Mouse (Mus musculus) forebrain, embryonic 15.5 days (tissue): Measurements from ENCODE around the gene Tmem120b. TPM values are rescaled to one million over a fixed set of nuclear protein-coding genes. Genes with fewer than 3 reads are reported as not detected.

Experiments
- ATAC-seq: fragments of 200-750 bp; cut with Nextera tagmentation; replicated peaks from 2 replicates; pipeline ENCODE4 v1.8.0; 2017; ENCODE audit warnings: mild to moderate bottlenecking, moderate TSS enrichment, moderate library complexity
- H3K27ac ChIP-seq: fragments of 300-500 bp; sonication (generic); replicated peaks from 2 replicates; pipeline ENCODE4 v1.5.1; 2015; ENCODE audit warnings: mild to moderate bottlenecking, inconsistent platforms
- H3K27me3 ChIP-seq: fragments of 300-500 bp; sonication (generic); 2 replicates; pipeline ENCODE4 v1.6.1; 2015; ENCODE audit warnings: inconsistent platforms
- H3K36me3 ChIP-seq: fragments of 300-500 bp; sonication (generic); 2 replicates; pipeline ENCODE4 v1.6.1; 2015; ENCODE audit warnings: mild to moderate bottlenecking, inconsistent platforms
- H3K4me1 ChIP-seq: fragments of 300-500 bp; sonication (generic); 2 replicates; pipeline ENCODE4 v1.6.1; 2015; ENCODE audit warnings: inconsistent platforms
- H3K4me2 ChIP-seq: fragments of 300-500 bp; sonication (generic); replicated peaks from 2 replicates; pipeline ENCODE4 v1.6.1; 2015; ENCODE audit warnings: mild to moderate bottlenecking, inconsistent platforms
- H3K4me3 ChIP-seq: fragments of 300-500 bp; sonication (generic); 2 replicates; pipeline ENCODE4 v1.5.1; 2015; ENCODE audit warnings: mild to moderate bottlenecking, inconsistent platforms
- H3K9ac ChIP-seq: fragments of 300-500 bp; sonication (generic); replicated peaks from 2 replicates; pipeline ENCODE4 v1.6.1; 2015; ENCODE audit warnings: mild to moderate bottlenecking, inconsistent platforms
- H3K9me3 ChIP-seq: fragments of 300-500 bp; sonication (generic); 2 replicates; pipeline ENCODE4 v1.6.1; 2016; ENCODE audit warnings: inconsistent platforms
- WGBS: fragments of 180-500 bp; shearing (Covaris S2); methylation state at CpG from one replicate; pipeline ENCODE4 v1.1.7; 2015; ENCODE audit warnings: mixed read lengths; 5-methylcytosine and 5-hydroxymethylcytosine counted together
- polyA plus RNA-seq: library from polyadenylated mRNA; unstranded; fragments of >200 nt; fragmentation: Nextera tagmentation; extraction: Ambion mirVana; gene quantifications from 2 replicates; pipeline ENCODE4 v1.2.1, GENCODE M21; 2015

Gene Tmem120b
- polyA plus RNA-seq, 1 experiment from 2014 or later: 16.0 TPM

DNA sequence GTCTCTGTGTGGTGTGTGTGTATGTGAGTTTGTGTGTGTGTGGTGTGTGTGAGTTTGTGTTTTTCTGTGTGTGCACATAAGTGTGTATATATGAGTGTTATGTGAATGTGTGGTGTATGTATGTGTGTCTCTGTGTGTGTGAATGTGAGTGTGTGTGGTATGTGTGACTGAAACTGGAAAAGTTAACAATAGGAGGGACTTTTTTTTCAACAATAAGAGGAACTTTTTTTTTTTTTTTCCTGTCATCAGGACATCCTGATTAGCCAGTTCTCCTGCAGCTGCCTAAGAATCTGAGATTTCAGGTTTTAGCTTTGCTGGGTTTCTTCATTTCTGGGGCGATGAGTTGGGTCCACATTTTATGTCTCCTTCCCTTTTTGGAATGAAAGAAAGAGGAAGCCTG lies 11.4 kb downstream of the Tmem120b start:
- 78% methylated on average over 1 of the region's 1 CpGs for WGBS
- Histone ChIP-seq H3K9ac (no peak overlapping the region), H3K36me3 (no peaks in the 10 kb centered on the region)

GRCm38 (mm10) chr5:123080041-123080440 lies 11.8 kb downstream of the Tmem120b start:
- 84% methylated on average over 8 of the region's 8 CpGs for WGBS

More for the DNA sequence above, 11.4 kb downstream of the Tmem120b start:
- H3K27me3 ChIP-seq: no peaks in the 10 kb centered on the region
- H3K4me3 ChIP-seq: no peak overlapping the region
- H3K9me3 ChIP-seq: no peaks in the 10 kb centered on the region
- H3K4me2 ChIP-seq: no peak overlapping the region
- no peak for ATAC-seq
- H3K27ac ChIP-seq: no peak overlapping the region
- peaks cover 25% of the 10 kb centered on the region for H3K4me1 ChIP-seq

DNA sequence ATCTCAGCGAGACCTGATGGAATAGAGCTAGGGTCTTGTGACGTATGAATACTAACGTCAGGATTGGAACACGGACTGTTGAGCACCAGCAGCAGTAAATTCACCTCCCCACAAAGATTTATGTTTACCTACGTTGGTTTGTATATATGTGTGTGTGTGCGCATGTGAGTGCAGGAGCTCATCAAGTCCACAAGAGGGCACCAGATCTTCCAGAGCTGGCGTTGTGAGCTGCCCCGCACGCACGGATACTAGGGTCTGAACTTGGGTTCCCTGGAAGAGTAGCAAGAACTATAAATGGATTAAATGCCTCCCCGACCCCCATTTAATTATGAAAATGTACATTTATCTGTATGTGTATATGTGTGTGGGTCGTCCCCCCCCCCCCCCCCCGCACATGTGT lies 12.3 kb downstream of the Tmem120b start:
- Histone ChIP-seq H3K27me3 (no peaks in the 10 kb centered on the region), H3K9ac (no peak overlapping the region), H3K4me1 (peaks cover 21% of the 10 kb centered on the region), H3K36me3 (no peaks in the 10 kb centered on the region), H3K9me3 (no peaks in the 10 kb centered on the region), H3K27ac (no peak overlapping the region), H3K4me3 (no peak overlapping the region), H3K4me2 (no peak overlapping the region)
- 96% methylated on average over 13 of the region's 13 CpGs for WGBS
- no peak for ATAC-seq

More at GRCm38 (mm10) chr5:123080041-123080440, 11.8 kb downstream of the Tmem120b start:
- Histone ChIP-seq H3K27me3 (no peaks in the 10 kb centered on the region), H3K9me3 (no peaks in the 10 kb centered on the region), H3K9ac (no peak overlapping the region), H3K36me3 (no peaks in the 10 kb centered on the region), H3K27ac (no peak overlapping the region), H3K4me1 (peaks cover 25% of the 10 kb centered on the region), H3K4me2 (no peak overlapping the region), H3K4me3 (no peak overlapping the region)
- ATAC-seq: no peak

- WGBS: 77% methylated on average over 13 of the region's 13 CpGs
- H3K4me3 ChIP-seq: no peak overlapping the region
- H3K36me3 ChIP-seq: no peaks in the 10 kb centered on the region
- H3K9ac ChIP-seq: no peak overlapping the region
- H3K9me3 ChIP-seq: no peaks in the 10 kb centered on the region
- H3K27me3 ChIP-seq: no peaks in the 10 kb centered on the region
- no peak overlapping the region for H3K27ac ChIP-seq
- no peak overlapping the region for H3K4me2 ChIP-seq
- ATAC-seq: no peak
- no peaks in the 10 kb centered on the region for H3K4me1 ChIP-seq
These were observed 15.3 kb downstream of the Tmem120b start for GRCm38 (mm10) chr5:123083340-123084050.

GRCm38 (mm10) chr5:123086501-123086900 lies 18.3 kb downstream of the Tmem120b start:
- ATAC-seq: no peak
- Histone ChIP-seq H3K4me1 (no peaks in the 10 kb centered on the region), H3K4me3 (no peak overlapping the region), H3K27me3 (no peaks in the 10 kb centered on the region), H3K9ac (no peak overlapping the region), H3K27ac (no peak overlapping the region), H3K9me3 (no peaks in the 10 kb centered on the region), H3K36me3 (no peaks in the 10 kb centered on the region), H3K4me2 (no peak overlapping the region)
- 88% methylated on average over 2 of the region's 2 CpGs for WGBS

- H3K4me2 ChIP-seq: no peak overlapping the region
- H3K4me1 ChIP-seq: no peaks in the 10 kb centered on the region
- H3K9me3 ChIP-seq: no peaks in the 10 kb centered on the region
- H3K36me3 ChIP-seq: no peaks in the 10 kb centered on the region
- H3K4me3 ChIP-seq: no peak overlapping the region
- 89% methylated on average over 4 of the region's 4 CpGs for WGBS
- no peak overlapping the region for H3K27ac ChIP-seq
- H3K9ac ChIP-seq: no peak overlapping the region
- no peak for ATAC-seq
- no peaks in the 10 kb centered on the region for H3K27me3 ChIP-seq
These were observed 20.6 kb downstream of the Tmem120b start for GRCm38 (mm10) chr5:123088784-123089183.

GRCm38 (mm10) chr5:123090560-123091306 lies 22.5 kb downstream of the Tmem120b start:
- H3K4me2 ChIP-seq: no peak overlapping the region
- H3K27me3 ChIP-seq: no peaks in the 10 kb centered on the region
- H3K4me3 ChIP-seq: no peak overlapping the region
- H3K36me3 ChIP-seq: no peaks in the 10 kb centered on the region
- H3K4me1 ChIP-seq: no peaks in the 10 kb centered on the region
- H3K27ac ChIP-seq: no peak overlapping the region
- whole genome bisulfite sequencing: 86% methylated on average over 10 of the region's 10 CpGs
- H3K9me3 ChIP-seq: no peaks in the 10 kb centered on the region
- H3K9ac ChIP-seq: no peak overlapping the region
- no peak for ATAC-seq

DNA sequence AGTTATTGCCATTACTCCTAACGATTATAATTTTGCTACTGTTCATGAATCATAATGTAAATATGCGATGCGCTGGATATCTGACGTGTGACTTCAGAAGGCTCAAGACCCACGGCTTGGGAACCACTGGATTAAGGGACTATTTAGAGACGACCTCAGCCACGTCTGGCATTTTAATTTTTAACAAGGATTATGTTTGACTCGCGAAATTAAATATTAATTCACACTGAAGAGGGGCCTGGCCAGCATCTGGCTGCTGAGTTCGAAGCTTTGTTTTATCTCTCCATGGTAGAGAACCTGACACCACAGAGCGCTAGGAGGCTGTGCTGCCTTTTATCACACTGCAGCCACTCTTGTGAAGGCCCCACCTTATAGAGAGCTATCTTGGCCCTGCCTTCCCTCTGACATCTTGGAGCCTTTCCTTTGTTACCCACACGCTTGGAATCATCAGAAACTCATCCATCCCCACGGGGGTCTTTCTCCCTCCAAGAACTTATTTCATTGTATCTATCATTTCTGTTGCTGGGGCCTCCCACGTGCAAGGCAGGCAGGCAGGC lies 24.9 kb downstream of the Tmem120b start:
- no peak overlapping the region for H3K4me2 ChIP-seq
- no peak overlapping the region for H3K9ac ChIP-seq
- H3K4me3 ChIP-seq: no peak overlapping the region
- H3K9me3 ChIP-seq: no peaks in the 10 kb centered on the region
- no peaks in the 10 kb centered on the region for H3K27me3 ChIP-seq
- H3K27ac ChIP-seq: no peak overlapping the region
- ATAC-seq: no peak
- H3K36me3 ChIP-seq: no peaks in the 10 kb centered on the region
- no peaks in the 10 kb centered on the region for H3K4me1 ChIP-seq
- WGBS: 85% methylated on average over 14 of the region's 14 CpGs

DNA sequence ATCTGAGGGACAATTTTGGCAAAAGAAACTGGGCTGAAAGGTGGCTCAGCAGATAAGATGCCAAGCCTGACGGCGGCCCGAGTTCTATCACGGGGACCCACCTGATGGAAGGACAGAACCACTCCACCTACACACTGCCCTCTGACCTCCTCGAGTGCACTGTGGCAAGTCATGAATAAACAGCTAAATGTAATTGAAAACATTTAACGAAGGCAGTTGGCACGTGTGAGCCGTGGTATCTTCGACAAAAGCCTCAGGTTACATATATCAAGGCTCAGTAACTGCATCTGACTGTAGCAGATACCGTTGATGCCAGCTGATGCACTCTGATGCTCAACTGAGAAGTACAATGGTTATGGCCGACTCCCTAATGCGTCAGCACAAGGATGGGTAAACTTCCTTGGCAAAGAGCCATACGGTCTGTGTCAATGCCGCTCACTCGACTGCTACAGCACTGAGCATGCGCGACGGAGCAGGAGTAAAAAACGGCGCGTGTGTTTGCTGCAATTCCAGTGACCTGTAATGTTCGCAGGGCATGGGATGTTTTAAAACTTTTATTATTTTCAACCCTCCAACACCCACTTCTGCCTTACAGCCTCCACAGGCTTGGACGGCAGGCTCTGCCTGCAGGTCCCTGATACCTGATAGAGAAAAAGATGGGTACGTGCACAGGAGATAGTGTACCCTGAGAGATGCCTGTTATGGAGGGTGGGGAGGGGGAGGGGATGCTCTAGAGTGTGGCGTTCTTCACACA lies 26.2 kb downstream of the Tmem120b start:
- WGBS: 69% methylated on average over 25 of the region's 25 CpGs
- H3K4me1 ChIP-seq: no peaks in the 10 kb centered on the region
- H3K9ac ChIP-seq: no peak overlapping the region
- H3K9me3 ChIP-seq: no peaks in the 10 kb centered on the region
- ATAC-seq: no peak
- H3K27ac ChIP-seq: no peak overlapping the region
- H3K36me3 ChIP-seq: no peaks in the 10 kb centered on the region
- H3K4me3 ChIP-seq: no peak overlapping the region
- H3K27me3 ChIP-seq: no peaks in the 10 kb centered on the region
- H3K4me2 ChIP-seq: no peak overlapping the region

GRCm38 (mm10) chr5:123096299-123096698 lies 28.1 kb downstream of the Tmem120b start:
- WGBS: 87% methylated on average over 8 of the region's 8 CpGs

GRCm38 (mm10) chr5:123098487-123098886 lies 30.3 kb downstream of the Tmem120b start:
- Histone ChIP-seq H3K4me1 (no peaks in the 10 kb centered on the region), H3K36me3 (no peaks in the 10 kb centered on the region), H3K9me3 (no peaks in the 10 kb centered on the region), H3K4me3 (no peak overlapping the region), H3K27ac (no peak overlapping the region), H3K27me3 (no peaks in the 10 kb centered on the region), H3K9ac (no peak overlapping the region), H3K4me2 (no peak overlapping the region)
- 76% methylated on average over 2 of the region's 2 CpGs for WGBS
- no peak for ATAC-seq

More at GRCm38 (mm10) chr5:123096299-123096698, 28.1 kb downstream of the Tmem120b start:
- Histone ChIP-seq H3K4me3 (no peak overlapping the region), H3K36me3 (no peaks in the 10 kb centered on the region), H3K9me3 (no peaks in the 10 kb centered on the region), H3K4me1 (no peaks in the 10 kb centered on the region), H3K27ac (no peak overlapping the region), H3K9ac (no peak overlapping the region), H3K27me3 (no peaks in the 10 kb centered on the region), H3K4me2 (no peak overlapping the region)
- no peak for ATAC-seq

GRCm38 (mm10) chr5:123102376-123102775 lies 34.2 kb downstream of the Tmem120b start:
- Histone ChIP-seq H3K27me3 (no peaks in the 10 kb centered on the region), H3K27ac (no peak overlapping the region), H3K4me2 (no peak overlapping the region), H3K9ac (no peak overlapping the region), H3K4me1 (no peaks in the 10 kb centered on the region), H3K9me3 (no peaks in the 10 kb centered on the region), H3K36me3 (no peaks in the 10 kb centered on the region), H3K4me3 (no peak overlapping the region)
- WGBS: 80% methylated on average over 7 of the region's 7 CpGs
- ATAC-seq: no peak
